In genomic region chr12:87289100-87289499, GRCm38 (mm10) we compare ENCODE assay signal across 35 mouse cellular contexts. TPM values are rescaled to one million over a fixed set of nuclear protein-coding genes. Genes with fewer than 3 reads are reported as not detected.
"Had no signal": no experiment of that assay in that cellular context is flagged by ENCODE, and none has a peak within 500 bp of the region (broad histone marks: within the 10 kb centered on the region; RNA-seq: fewer than 3 reads in every experiment).

No protein-coding gene starts in this region.

- DNase-seq: heart, postnatal 10 days; heart, postnatal 14 days; heart, postnatal 36 days; heart, postnatal 4 days; kidney, adult 11 months; kidney, adult 18-20 months; kidney, adult 2 months; kidney, adult 8-10 months; kidney, adult 9 months; kidney, postnatal 10 days; kidney, postnatal 14 days; kidney, postnatal 25 days; kidney, postnatal 36 days; kidney, postnatal 4 days; layer of hippocampus, adult 9-11 months; layer of hippocampus, postnatal 36 days had no signal

- H3K9ac ChIP-seq: heart, embryonic 12.5 days; heart, embryonic 13.5 days; heart, embryonic 15.5 days; hindbrain, embryonic 12.5 days; hindbrain, embryonic 13.5 days; hindbrain, embryonic 14.5 days; hindbrain, embryonic 15.5 days; intestine, embryonic 15.5 days; kidney, embryonic 15.5 days had no signal

- H3K27ac ChIP-seq: heart, embryonic 10.5 days; heart, embryonic 13.5 days; heart, embryonic 15.5 days; hindbrain, embryonic 10.5 days; hindbrain, embryonic 12.5 days; hindbrain, embryonic 13.5 days; hindbrain, embryonic 14.5 days; hindbrain, embryonic 15.5 days; hindbrain, postnatal 0 days; intestine, embryonic 15.5 days; kidney, embryonic 15.5 days; kidney, postnatal 0 days; layer of hippocampus, adult 2 months had no signal

- H3K36me3 ChIP-seq: heart, embryonic 10.5 days; heart, embryonic 12.5 days; heart, embryonic 13.5 days; heart, embryonic 15.5 days; hindbrain, embryonic 10.5 days; hindbrain, embryonic 13.5 days; hindbrain, embryonic 15.5 days; intestine, embryonic 15.5 days; kidney, embryonic 15.5 days had no signal

- H3K9me3 ChIP-seq: heart, embryonic 10.5 days; heart, embryonic 15.5 days; hindbrain, embryonic 10.5 days; hindbrain, embryonic 13.5 days; hindbrain, embryonic 15.5 days; intestine, embryonic 15.5 days; kidney, embryonic 15.5 days had no signal

- H3K4me3 ChIP-seq: heart, embryonic 10.5 days; heart, embryonic 12.5 days; heart, embryonic 13.5 days; heart, embryonic 15.5 days; hindbrain, embryonic 10.5 days; hindbrain, embryonic 12.5 days; hindbrain, embryonic 13.5 days; hindbrain, embryonic 15.5 days; intestine, embryonic 15.5 days; kidney, embryonic 15.5 days; layer of hippocampus, adult 2 months had no signal

- H3K27me3 ChIP-seq: heart, embryonic 12.5 days; heart, embryonic 13.5 days; heart, embryonic 15.5 days; hindbrain, embryonic 12.5 days; hindbrain, embryonic 13.5 days; hindbrain, embryonic 15.5 days; intestine, embryonic 15.5 days; kidney, embryonic 15.5 days had no signal

- H3K4me1 ChIP-seq: heart, embryonic 10.5 days; heart, embryonic 12.5 days; heart, embryonic 13.5 days; heart, embryonic 15.5 days; hindbrain, embryonic 10.5 days; hindbrain, embryonic 12.5 days; hindbrain, embryonic 13.5 days; hindbrain, embryonic 15.5 days; intestine, embryonic 15.5 days; kidney, embryonic 15.5 days had no signal

- ATAC-seq: hindbrain, embryonic 16.5 days; hindbrain, postnatal 0 days; inflammation-experienced regulatory T-cells, adult 6 months; intestine, embryonic 15.5 days; intestine, embryonic 16.5 days; intestine, postnatal 0 days had no signal

RNA-seq across cellular contexts. Expression of gene Ism2, which starts 10.4 kb away (rescaled TPM):
- total RNA-seq: heart, postnatal 25 days; heart, postnatal 36 days had no signal
- polyA plus RNA-seq: inflammation-experienced regulatory T-cells, adult 6 months had no signal

RNA-seq across cellular contexts. Expression of gene Noxred1, which starts 50.6 kb away (rescaled TPM):
- polyA plus RNA-seq: kidney, postnatal 0 days had no signal
